Mouse (Mus musculus) urinary bladder, adult 18-20 months (tissue): ENCODE data around the gene Bcl2l12.

ENCODE experiments used
- DNase-seq, 2 experiments: peaks; one replicate each; pipeline ENCODE4 v3.0.0; 2022; ENCODE audit warnings: low spot score in 2 of 2, mixed read lengths in 2 of 2

The Bcl2l12 gene

DNA sequence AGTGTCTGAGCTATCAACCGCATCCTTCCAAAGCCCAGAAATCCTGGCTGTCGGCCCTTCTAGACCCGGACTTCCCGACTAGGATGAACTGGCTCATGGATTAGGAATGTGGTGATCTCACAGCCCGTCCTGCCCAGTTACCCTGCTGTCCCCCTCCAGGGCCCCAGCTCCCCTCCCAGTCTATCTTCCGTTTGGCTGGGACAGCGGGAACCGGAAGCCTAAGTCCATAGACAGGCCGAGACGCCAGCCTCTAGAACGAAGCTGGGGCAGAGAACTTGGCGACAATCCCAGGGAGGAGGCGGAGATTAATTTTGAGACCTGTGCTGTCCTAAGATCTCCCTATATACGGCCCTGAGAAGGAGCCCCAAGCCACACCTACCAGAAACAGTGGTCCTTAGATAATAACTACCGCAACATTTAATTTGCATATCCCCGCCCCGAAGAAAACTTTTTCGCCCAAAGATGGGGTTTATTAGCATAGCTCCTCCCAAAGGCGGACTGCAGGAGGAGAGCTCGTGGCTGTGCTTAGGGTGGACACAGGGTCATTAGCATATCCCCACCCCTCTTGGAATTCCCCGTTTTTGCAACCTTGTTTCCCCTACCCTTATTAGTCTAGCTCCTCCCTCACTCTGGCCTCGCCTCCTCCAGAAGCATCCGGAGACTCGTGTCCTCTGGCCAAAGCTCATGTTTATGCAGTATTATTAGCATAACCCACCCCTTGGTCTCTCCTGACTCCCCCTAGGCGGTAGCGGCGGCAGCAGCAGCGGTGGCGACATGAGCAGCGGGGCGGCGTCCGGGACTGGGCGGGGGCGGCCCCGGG is 18.9 kb upstream of the Bcl2l12 start, which contains the start of gene Rras:
TSS of gene Rras (plus strand) at position 720 of the 820 bp plus-strand sequence.
- peak; percentile 73 to 94 for DNase-seq

GRCm38 (mm10) chr7:45016761-45017160 is 18.2 kb upstream of the Bcl2l12 start:
- no peak for DNase-seq

- peak; percentile 98 to 99 for DNase-seq
Measured at GRCm38 (mm10) chr7:45015957-45016612, 17.6 kb upstream of the Bcl2l12 start, which contains the start of gene Scaf1. Scaf1 (minus strand) TSS chr7:45016363.

- no peak for DNase-seq
Measured at GRCm38 (mm10) chr7:45015344-45015956, 16.9 kb upstream of the Bcl2l12 start.

DNA sequence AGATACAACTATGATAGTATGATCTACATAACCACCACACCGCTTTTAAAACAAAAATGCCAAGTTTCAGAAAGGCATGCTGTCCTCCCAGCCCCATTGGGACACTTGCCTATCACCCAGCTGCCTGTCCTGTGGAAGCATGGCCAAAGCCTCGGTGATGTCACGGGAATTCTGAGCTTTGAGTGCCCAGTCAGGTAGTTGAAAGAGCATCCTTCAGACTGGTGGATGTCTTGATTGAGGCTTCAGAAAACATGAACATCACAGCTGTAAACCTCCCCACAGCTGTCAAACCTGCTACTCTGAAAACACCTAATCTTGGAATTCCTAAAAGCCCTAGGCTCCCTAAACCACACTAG is 15.6 kb upstream of the Bcl2l12 start:
- DNase-seq, result no peak

DNA sequence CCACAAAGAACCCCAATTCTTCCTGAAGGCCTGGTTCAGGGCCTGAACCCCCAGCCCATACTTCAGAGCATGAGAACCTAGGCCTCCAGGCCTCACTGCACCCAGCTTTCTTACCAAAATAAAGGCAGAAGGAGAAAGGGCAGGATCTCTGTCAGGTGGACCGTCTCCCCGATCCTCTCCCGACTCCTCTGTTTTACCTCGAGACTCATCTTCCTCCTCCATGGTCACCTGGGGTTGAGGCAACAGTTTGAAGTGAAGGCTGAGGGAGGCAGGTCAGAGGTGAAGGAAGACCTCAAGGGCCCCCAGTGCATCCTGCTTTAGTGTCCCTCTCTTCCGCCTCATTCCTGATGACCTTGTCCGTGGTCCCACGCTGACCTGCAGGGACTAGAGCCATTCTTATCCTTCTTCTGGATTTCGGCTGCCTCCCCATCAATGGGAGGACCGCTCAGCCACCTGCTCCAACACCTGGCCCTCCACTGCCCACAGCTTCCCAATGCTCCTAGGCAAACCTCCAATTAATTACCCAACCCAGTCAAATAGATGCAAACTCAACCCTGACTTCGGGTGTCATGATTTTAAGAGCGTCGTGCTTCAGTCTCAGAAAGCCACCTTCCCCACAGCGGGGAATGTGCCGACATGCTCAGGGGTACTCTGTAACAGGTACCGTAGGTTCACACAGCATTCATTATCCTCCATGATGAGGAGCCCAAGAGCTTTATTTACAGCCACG is 15.0 kb upstream of the Bcl2l12 start:
- no peak for DNase-seq

DNA sequence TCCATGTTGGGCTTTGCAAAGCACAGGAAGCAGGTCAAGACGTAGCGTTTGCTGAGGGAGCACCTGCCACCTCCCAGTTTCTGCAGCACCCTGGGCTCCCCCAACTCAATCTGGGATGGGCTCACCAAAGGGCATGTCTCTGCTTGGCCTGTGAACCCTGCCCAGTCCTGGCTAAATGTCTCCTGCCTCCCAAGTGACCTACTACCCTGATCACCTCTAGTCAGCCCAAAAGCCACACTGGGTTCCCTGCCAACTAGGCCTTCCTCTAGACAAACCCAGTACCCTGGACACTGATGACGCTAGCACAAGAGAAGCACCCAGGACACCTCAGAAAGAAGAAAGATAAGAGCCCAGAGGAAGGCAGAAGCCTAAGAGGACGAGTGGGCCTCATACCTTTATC is 14.3 kb upstream of the Bcl2l12 start:
- DNase-seq, result no peak

DNA sequence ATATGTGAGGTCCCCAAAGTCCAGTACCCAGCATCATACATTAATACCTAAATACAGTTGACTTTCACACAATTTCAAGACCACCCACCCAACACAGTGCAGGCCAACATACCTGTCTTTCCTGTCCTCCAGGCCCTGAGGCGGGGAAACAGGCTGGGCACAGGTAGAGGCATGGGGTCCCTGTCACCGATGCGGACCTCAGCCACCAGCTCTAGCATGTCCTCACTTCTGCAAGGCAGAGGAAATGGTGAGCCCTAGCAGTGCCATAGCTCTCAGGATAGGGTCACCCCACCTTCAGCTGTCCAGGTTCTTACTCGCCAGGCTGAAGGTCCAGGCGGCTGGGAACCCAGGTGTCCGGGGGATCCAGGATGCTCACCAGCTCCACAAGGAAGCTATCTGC is 13.5 kb upstream of the Bcl2l12 start:
- DNase-seq, result no peak

- no peak for DNase-seq
Measured at GRCm38 (mm10) chr7:45008411-45008810, 9.9 kb upstream of the Bcl2l12 start.

DNA sequence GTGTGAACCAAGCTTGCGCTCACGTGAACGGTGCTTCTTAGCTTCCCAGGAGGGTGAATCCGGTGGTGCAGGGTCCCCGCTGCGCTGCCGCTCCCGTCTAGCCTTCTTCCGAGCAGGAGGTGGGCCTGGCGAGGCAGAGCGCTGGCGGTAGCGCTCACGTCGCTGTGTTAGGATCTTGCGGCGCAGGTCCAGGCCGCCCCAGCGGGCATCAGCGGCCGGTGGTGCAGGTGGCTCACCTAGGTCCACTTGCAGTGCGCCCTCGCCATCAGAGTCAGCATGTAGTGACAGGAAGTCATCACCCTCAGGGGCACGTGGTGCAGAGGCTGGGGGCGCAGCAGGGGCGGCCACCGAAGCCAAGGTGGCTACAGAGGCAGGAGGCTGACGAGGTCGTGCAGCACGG is 9.3 kb upstream of the Bcl2l12 start:
- DNase-seq, result no peak

GRCm38 (mm10) chr7:45007141-45007540 is 8.6 kb upstream of the Bcl2l12 start:
- DNase-seq, result no peak

- DNase-seq, result no peak
Measured at GRCm38 (mm10) chr7:45006503-45006902, 8.0 kb upstream of the Bcl2l12 start.

- no peak for DNase-seq
Measured at GRCm38 (mm10) chr7:45005321-45005992, 6.9 kb upstream of the Bcl2l12 start.

DNA sequence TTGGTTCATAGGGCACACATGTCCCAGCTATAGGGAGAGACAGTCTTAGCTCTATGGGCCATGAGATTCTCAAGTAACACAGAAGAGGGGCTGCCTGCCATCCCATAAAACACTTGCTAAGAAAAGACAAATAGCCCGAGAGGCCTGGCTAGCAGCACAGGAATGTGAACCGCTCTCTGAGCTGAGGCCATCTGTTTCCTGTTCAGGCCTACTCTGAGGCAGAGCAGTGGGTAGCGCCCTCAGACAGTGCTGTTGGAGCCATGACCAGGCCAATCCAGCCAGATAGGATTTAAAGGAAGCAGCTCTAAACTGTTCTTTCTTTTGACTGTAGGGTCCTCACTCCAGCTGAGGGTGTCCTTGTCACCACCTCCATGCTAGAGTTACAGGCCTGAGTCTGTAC is 6.0 kb upstream of the Bcl2l12 start:
- DNase-seq, result no peak

DNA sequence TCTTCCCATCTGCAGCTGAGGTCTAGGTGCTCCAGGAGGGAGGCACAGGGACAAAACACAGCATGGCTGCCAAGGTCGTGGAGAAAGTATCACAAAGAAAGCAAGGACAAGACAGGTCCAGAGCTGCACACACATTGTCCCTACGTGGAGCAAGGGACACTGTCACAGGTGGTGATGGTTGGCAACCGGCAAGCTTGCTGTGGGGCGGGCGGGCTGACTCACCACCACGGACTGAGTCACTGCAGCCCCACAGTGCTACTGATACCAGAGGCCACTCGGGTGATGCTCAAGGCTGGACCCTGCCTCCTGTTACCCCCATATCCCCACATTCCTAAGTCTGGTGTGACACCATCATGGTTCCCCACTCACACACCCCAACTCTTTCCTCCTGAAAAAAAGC is 3.9 kb upstream of the Bcl2l12 start:
- DNase-seq, result no peak

DNA sequence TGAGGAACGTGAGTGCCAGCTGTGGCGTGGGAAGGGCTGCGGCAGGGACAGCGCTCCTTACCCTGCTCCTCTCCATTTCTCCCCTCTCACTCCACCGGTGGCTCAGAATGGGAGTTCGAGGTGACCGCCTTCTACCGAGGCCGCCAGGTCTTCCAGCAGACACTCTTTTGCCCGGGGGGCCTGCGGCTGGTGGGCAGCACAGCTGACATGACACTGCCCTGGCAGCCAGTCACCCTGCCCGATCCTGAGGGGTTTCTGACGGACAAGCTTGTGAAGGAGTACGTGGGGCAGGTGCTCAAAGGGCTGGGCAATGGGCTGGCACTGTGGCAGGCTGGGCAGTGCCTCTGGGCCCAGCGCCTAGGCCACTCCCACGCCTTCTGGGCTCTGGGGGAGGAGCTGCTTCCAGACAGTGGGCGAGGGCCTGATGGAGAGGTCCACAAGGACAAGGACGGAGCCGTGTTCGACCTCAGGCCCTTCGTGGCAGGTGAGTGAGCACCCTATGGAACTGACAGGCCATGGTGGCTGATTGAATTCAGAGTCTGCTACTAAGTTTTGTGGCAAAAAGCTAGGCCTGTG is 2.1 kb upstream of the Bcl2l12 start:
- no peak for DNase-seq

DNA sequence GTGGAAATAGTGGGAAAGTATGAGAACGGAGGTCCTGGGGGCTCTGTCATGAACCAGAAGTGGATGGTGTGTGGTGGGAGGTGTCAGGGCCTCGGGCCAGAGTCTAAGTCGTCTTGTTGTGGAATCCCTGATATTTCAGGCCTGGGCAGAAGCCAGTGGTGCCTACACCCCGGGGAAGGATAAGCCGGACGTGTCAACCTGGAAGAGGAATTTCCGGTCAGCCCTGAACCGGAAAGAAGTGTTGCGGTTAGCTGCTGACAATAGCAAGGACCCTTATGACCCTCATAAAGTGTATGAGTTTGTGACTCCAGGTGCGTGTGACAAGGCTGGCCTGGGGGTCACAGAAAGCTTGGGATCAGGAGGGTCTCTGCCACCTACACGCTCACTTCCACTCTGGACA is 1.2 kb upstream of the Bcl2l12 start:
- no peak for DNase-seq

- DNase-seq, result no peak
Measured at GRCm38 (mm10) chr7:44997940-44998428, 528 bp downstream of the Bcl2l12 start.

DNA sequence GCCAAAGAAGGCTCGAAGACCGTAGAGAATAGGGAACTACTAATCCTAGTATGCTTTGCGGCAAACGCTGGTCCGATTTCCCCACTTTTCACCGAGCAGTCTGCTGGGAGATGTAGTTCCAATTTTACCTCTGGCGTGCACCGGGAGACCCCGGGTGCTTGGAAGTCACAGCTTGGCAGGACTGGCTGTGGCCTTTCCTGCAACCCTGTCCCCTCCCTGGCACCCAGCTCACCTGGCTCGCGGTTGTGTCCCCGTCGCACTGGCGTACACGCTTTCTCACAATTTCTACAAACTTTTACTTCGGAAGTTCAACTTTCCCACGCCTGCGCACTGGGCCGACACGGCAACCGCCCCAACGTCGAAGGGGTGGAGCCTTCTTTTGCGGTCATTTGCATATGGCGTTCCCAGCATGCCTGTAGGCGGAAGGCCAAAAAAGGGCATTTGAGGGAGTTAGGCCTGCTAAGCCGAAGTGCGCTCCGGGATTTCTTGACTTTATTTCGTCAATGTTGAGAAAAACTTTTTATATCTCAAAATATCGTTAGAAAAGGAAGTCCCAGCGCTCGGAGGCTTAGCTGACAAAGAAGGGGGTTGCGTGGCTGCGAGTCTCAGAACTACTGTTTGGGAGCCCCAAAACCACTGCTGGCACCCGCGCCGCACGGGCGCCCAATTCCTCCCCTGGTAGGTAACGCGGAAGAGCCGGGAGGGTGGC is 1.1 kb downstream of the Bcl2l12 start, which contains the start of gene Irf3:
TSS of gene Irf3 (plus strand) at position 418 of the 709 bp plus-strand sequence.
- DNase-seq, result peak; percentile 93 to 96

DNA sequence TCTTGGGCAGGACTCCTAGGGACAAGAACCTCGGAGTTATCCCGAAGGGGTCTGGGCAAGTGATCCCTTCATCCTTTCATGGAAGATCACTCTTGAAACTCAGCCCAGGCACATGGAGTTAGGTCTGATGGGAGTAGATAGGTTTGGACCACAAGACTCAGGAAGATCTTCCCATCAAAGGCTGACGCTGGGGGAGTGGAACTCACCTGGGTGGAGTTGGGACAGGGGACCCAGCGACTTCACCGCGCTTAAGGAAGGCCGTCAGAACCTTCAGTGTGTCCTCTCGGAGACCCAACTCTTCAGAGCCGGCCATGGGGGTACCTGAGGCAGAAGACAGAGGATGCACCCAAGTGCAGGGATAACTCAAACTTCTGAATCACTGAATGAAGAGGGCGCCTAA is 1.8 kb downstream of the Bcl2l12 start:
- no peak for DNase-seq
